Mouse (Mus musculus): Measurements from ENCODE around the gene Ston2.
"Not testable (repeated sequence)": the region's sequence is repeated elsewhere in the genome, so short reads cannot be mapped to it uniquely, and the experiment has no call there.

Gene Ston2

GRCm38 (mm10) chr12:91589847-91590690, 198.1 kb downstream of the Ston2 start, which contains the start of gene Gtf2a1:
TSS of gene Gtf2a1 (minus strand) at chr12:91590487.
- peak; percentile 84 for DNase-seq (ENCODE audit: low spot score)

- DNase-seq (ENCODE audit: low spot score) = no peak
These were observed 198.7 kb downstream of the Ston2 start for GRCm38 (mm10) chr12:91589542-91589846.

GRCm38 (mm10) chr12:91588670-91589541, 199.3 kb downstream of the Ston2 start:
- no peak for DNase-seq (ENCODE audit: low spot score)

GRCm38 (mm10) chr12:91588176-91588669, 200.0 kb downstream of the Ston2 start:
- peak; percentile 90 for DNase-seq (ENCODE audit: low spot score)

GRCm38 (mm10) chr12:91587491-91588033, 200.6 kb downstream of the Ston2 start:
- no peak for DNase-seq (ENCODE audit: low spot score)

GRCm38 (mm10) chr12:91587077-91587476, 201.1 kb downstream of the Ston2 start:
- DNase-seq (ENCODE audit: low spot score) = no peak

- not testable (repeated sequence) for DNase-seq (ENCODE audit: low spot score)
These were observed 202.4 kb downstream of the Ston2 start for GRCm38 (mm10) chr12:91585815-91586214.

GRCm38 (mm10) chr12:91585206-91585605, 203.0 kb downstream of the Ston2 start:
- no peak for DNase-seq (ENCODE audit: low spot score)

GRCm38 (mm10) chr12:91583409-91583808, 204.8 kb downstream of the Ston2 start:
- DNase-seq (ENCODE audit: low spot score) = no peak
